Mouse (Mus musculus) CH12.LX (cell line): ENCODE results near the gene Kif6.

Source experiments
- CHD1 ChIP-seq: IDR thresholded peaks from 2 replicates; pipeline ENCODE4 v1.6.1; 2012; ENCODE audit warnings: low read depth, low read length, improper control_type of control experiment, inconsistent platforms
- CHD2 ChIP-seq: IDR thresholded peaks from 2 replicates; pipeline ENCODE4 v1.6.1; 2011; ENCODE audit warnings: low read length, improper control_type of control experiment
- CTCF ChIP-seq, 2 experiments: IDR thresholded peaks in 1 of 2; conservative IDR thresholded peaks in 1 of 2; 2 replicates each; pipeline ENCODE4 v1.5.1; 2011 to 2012; ENCODE audit warnings: low read depth in 2 of 2, low read length in 2 of 2, improper control_type of control experiment in 1 of 2, inconsistent platforms in 1 of 2, mild to moderate bottlenecking in 1 of 2, moderate library complexity in 1 of 2
- EP300 ChIP-seq: IDR thresholded peaks from 2 replicates; pipeline ENCODE4 v1.6.1; 2011; ENCODE audit warnings: low read length, improper control_type of control experiment
- GABPA ChIP-seq: IDR thresholded peaks from 2 replicates; pipeline ENCODE4 v1.6.1; 2012; ENCODE audit warnings: low read depth, low read length, improper control_type of control experiment, inconsistent platforms; ENCODE audit not compliant: insufficient replicate concordance
- HCFC1 ChIP-seq: IDR thresholded peaks from 2 replicates; pipeline ENCODE4 v1.6.1; 2012; ENCODE audit warnings: low read depth, mild to moderate bottlenecking, inconsistent platforms, low read length, improper control_type of control experiment
- JUND ChIP-seq: conservative IDR thresholded peaks from 2 replicates; pipeline ENCODE4 v1.6.1; 2011; ENCODE audit warnings: low read depth, low read length, improper control_type of control experiment
- NRF1 ChIP-seq: IDR thresholded peaks from 2 replicates; pipeline ENCODE4 v1.6.1; 2014; ENCODE audit warnings: low read depth, mild to moderate bottlenecking, inconsistent platforms, low read length, improper control_type of control experiment, moderate library complexity
- POLR2A ChIP-seq: IDR thresholded peaks from 2 replicates; pipeline ENCODE4 v1.6.1; 2011; ENCODE audit warnings: low read depth, mild to moderate bottlenecking, improper control_type of control experiment, low read length
- RAD21 ChIP-seq: IDR thresholded peaks from 2 replicates; pipeline ENCODE4 v1.6.1; 2011; ENCODE audit warnings: low read depth, mild to moderate bottlenecking, low read length, improper control_type of control experiment, moderate library complexity
- UBTF ChIP-seq: IDR thresholded peaks from 2 replicates; pipeline ENCODE4 v1.6.1; 2012; ENCODE audit warnings: low read depth, mild to moderate bottlenecking, inconsistent platforms, low read length, improper control_type of control experiment, moderate library complexity
- USF1 ChIP-seq: IDR thresholded peaks from 2 replicates; pipeline ENCODE4 v1.6.1; 2014; ENCODE audit warnings: low read depth, mild to moderate bottlenecking, inconsistent platforms, low read length, improper control_type of control experiment
- USF2 ChIP-seq: conservative IDR thresholded peaks from 2 replicates; pipeline ENCODE4 v1.6.1; 2011; ENCODE audit warnings: low read depth, low read length, improper control_type of control experiment

DNA sequence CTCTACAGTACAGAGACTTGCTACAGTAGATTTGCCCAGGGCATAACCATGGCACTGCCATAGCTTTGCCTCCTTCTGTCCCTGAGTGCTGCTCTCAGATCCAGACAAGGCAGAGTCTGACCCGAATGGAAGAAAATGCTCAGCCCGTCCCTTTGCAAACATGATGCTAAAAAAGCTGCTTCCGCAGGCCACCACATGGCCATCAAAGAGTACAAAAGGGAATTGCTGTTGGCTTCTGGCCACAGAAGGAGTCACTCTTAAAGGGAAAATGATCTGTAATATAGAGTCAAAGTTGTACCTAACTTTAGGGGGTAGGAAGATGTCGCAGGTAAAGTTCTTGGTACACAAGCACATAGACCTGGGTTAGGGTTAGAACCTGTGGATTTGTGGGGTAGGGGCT is 126.2 kb downstream of the Kif6 start:
- no peak for TF ChIP-seq RAD21
- no peak for TF ChIP-seq JUND
- TF ChIP-seq CHD1, result no peak
- TF ChIP-seq POLR2A, result no peak
- no peak for TF ChIP-seq HCFC1
- TF ChIP-seq CHD2, result no peak
- TF ChIP-seq USF2, result no peak
- no peak for TF ChIP-seq EP300
- no peak for TF ChIP-seq NRF1
- TF ChIP-seq USF1, result no peak
- no peak for TF ChIP-seq CTCF (conservative IDR thresholded peaks at IDR 0.05 in 1 of 2, IDR thresholded peaks at IDR 0.05 in 1 of 2; ENCODE audit: low read depth in 2 of 2, low read length in 2 of 2)
- no peak for TF ChIP-seq UBTF
- no peak for TF ChIP-seq GABPA
